Comparison of ENCODE assay signal across 15 mouse cellular contexts in genomic region chr5:97362539-97362938, GRCm38 (mm10). TPM values are rescaled to one million over a fixed set of nuclear protein-coding genes. Genes with fewer than 3 reads are reported as not detected.
A peak's percentile ranks its signal among the peaks of the same experiment; 100 is the strongest.
DNase-seq lines count a peak whose midpoint lies in the region; ATAC-seq and TF ChIP-seq lines count a peak whose summit lies in the region.
"Had no signal": no experiment of that assay in that cellular context is flagged by ENCODE, and none has a peak within 500 bp of the region (broad histone marks: within the 10 kb centered on the region; RNA-seq: fewer than 3 reads in every experiment).

No protein-coding gene starts in this region.

- TF ChIP-seq EP300 in liver, postnatal 0 days (IDR thresholded peaks at IDR 0.05; ENCODE audit: low read depth) = no peak

- peaks cover 5% of the 10 kb centered on the region; the same call in 1 of the 2 replicates for H3K4me1 ChIP-seq in forebrain, embryonic 14.5 days (ENCODE audit: control insufficient read depth, insufficient read depth, low read length)
- H3K4me1 ChIP-seq in forebrain, postnatal 0 days (ENCODE audit: insufficient read depth) = no peaks in the 10 kb centered on the region
- no peaks in the 10 kb centered on the region for H3K4me1 ChIP-seq in lung, embryonic 14.5 days (ENCODE audit: insufficient read depth)
- peaks cover 4% of the 10 kb centered on the region; the same call in 1 of the 2 replicates for H3K4me1 ChIP-seq in limb, embryonic 10.5 days
- no peaks in the 10 kb centered on the region for H3K4me1 ChIP-seq in liver, postnatal 0 days (ENCODE audit: insufficient read depth)
- H3K4me1 ChIP-seq: liver, embryonic 15.5 days; midbrain, embryonic 15.5 days had no signal

- H3K9ac ChIP-seq in forebrain, embryonic 14.5 days (ENCODE audit: low read length) = no peak overlapping the region
- no peak overlapping the region for H3K9ac ChIP-seq in forebrain, postnatal 0 days
- H3K9ac ChIP-seq in lung, embryonic 14.5 days = no peak overlapping the region
- no peak overlapping the region for H3K9ac ChIP-seq in liver, postnatal 0 days (replicated peaks)
- H3K9ac ChIP-seq: forebrain, embryonic 12.5 days; liver, embryonic 15.5 days; midbrain, embryonic 15.5 days had no signal

- H3K4me3 ChIP-seq in forebrain, embryonic 14.5 days (ENCODE audit: low read depth, low read length) = no peak overlapping the region
- no peak overlapping the region for H3K4me3 ChIP-seq in forebrain, postnatal 0 days (ENCODE audit: low read depth, low read length)
- no peak overlapping the region for H3K4me3 ChIP-seq in lung, embryonic 14.5 days (ENCODE audit: low read depth, low read length)
- H3K4me3 ChIP-seq in limb, embryonic 10.5 days = no peak overlapping the region
- H3K4me3 ChIP-seq in liver, postnatal 0 days (ENCODE audit: low read depth, low read length) = no peak overlapping the region
- H3K4me3 ChIP-seq: forebrain, embryonic 12.5 days; liver, embryonic 15.5 days; midbrain, embryonic 15.5 days had no signal

- no peak overlapping the region for H3K4me2 ChIP-seq in forebrain, embryonic 14.5 days (ENCODE audit: low read length)
- no peak overlapping the region for H3K4me2 ChIP-seq in forebrain, postnatal 0 days (ENCODE audit: low read depth)
- H3K4me2 ChIP-seq in lung, embryonic 14.5 days = no peak overlapping the region
- no peak overlapping the region for H3K4me2 ChIP-seq in liver, postnatal 0 days (ENCODE audit: low read depth, low read length)
- H3K4me2 ChIP-seq: forebrain, embryonic 12.5 days; liver, embryonic 15.5 days; midbrain, embryonic 15.5 days had no signal

- ATAC-seq in forebrain, embryonic 14.5 days = peak; percentile 75; the same call in 1 of the 2 replicates
- no peak for ATAC-seq in forebrain, postnatal 0 days
- no peak for ATAC-seq in lung, embryonic 14.5 days (ENCODE audit: insufficient read depth)
- no peak for ATAC-seq in liver, postnatal 0 days
- ATAC-seq in cerebellum, adult (ENCODE audit: insufficient number of reproducible peaks, low FRiP score, low TSS enrichment) = no peak
- ATAC-seq: activated CD4-positive, CD25-positive, alpha-beta regulatory T cell, adult 4 months; midbrain, embryonic 15.5 days had no signal

- 9% methylated on average over 2 of the region's 2 CpGs for WGBS in forebrain, embryonic 14.5 days
- 16% methylated on average over 2 of the region's 2 CpGs for WGBS in forebrain, postnatal 0 days
- WGBS in lung, embryonic 14.5 days = 34% methylated on average over 2 of the region's 2 CpGs
- WGBS in limb, embryonic 10.5 days = 69% methylated on average over 2 of the region's 2 CpGs
- WGBS in liver, postnatal 0 days (ENCODE audit: insufficient replicate concordance) = 27% methylated on average over 2 of the region's 2 CpGs

- no peak for TF ChIP-seq CTCF in forebrain, postnatal 0 days (IDR thresholded peaks at IDR 0.05; ENCODE audit: low read depth)
- no peak for TF ChIP-seq CTCF in lung, embryonic 14.5 days (IDR thresholded peaks at IDR 0.05; ENCODE audit: low read depth)
- no peak for TF ChIP-seq CTCF in liver, postnatal 0 days (IDR thresholded peaks at IDR 0.05; ENCODE audit: low read depth)

- peak; percentile 59 for DNase-seq in forebrain, embryonic 14.5 days (ENCODE audit: low spot score)
- no peak for DNase-seq in forebrain, postnatal 0 days
- DNase-seq in left cerebral cortex, postnatal 4 days = peak; percentile 10
- no peak for DNase-seq in left cerebral cortex, adult 11 months (ENCODE audit: low spot score)
- peak; percentile 31 for DNase-seq in lung, embryonic 14.5 days
- no peak for DNase-seq in limb, embryonic 10.5 days (ENCODE audit: low spot score)
- no peak for DNase-seq in liver, postnatal 0 days
- DNase-seq: kidney, postnatal 25 days; right cerebral cortex, postnatal 4 days; thymus, adult 18-20 months had no signal

- H3K9me3 ChIP-seq in forebrain, embryonic 14.5 days (replicated peaks; ENCODE audit: control insufficient read depth, low read length) = no peaks in the 10 kb centered on the region
- H3K9me3 ChIP-seq in forebrain, postnatal 0 days (ENCODE audit: low read length) = no peaks in the 10 kb centered on the region
- H3K9me3 ChIP-seq in lung, embryonic 14.5 days (ENCODE audit: low read depth, low read length) = no peaks in the 10 kb centered on the region
- H3K9me3 ChIP-seq in limb, embryonic 10.5 days (replicated peaks) = no peaks in the 10 kb centered on the region
- H3K9me3 ChIP-seq in liver, postnatal 0 days (ENCODE audit: low read length) = no peaks in the 10 kb centered on the region
- H3K9me3 ChIP-seq: forebrain, embryonic 12.5 days; liver, embryonic 15.5 days; midbrain, embryonic 15.5 days had no signal

- no peaks in the 10 kb centered on the region for H3K27me3 ChIP-seq in forebrain, embryonic 14.5 days (replicated peaks; ENCODE audit: control insufficient read depth, insufficient read depth, low read length)
- no peaks in the 10 kb centered on the region for H3K27me3 ChIP-seq in forebrain, postnatal 0 days (ENCODE audit: insufficient read depth, low read length)
- no peaks in the 10 kb centered on the region for H3K27me3 ChIP-seq in lung, embryonic 14.5 days (ENCODE audit: insufficient read depth, low read length)
- H3K27me3 ChIP-seq in limb, embryonic 10.5 days (ENCODE audit: low read depth, poor library complexity, severe bottlenecking) = no peaks in the 10 kb centered on the region
- no peaks in the 10 kb centered on the region for H3K27me3 ChIP-seq in liver, postnatal 0 days (ENCODE audit: insufficient read depth, low read length)
- H3K27me3 ChIP-seq: forebrain, embryonic 12.5 days; liver, embryonic 15.5 days; midbrain, embryonic 15.5 days had no signal

- intact Hi-C loops in left cerebral cortex, postnatal 4 days (cut with DNase I) = loop anchor here (10.0 kb wide), 1 partner anchor 822 kb away; no protein-coding TSS in a partner anchor

- H3K36me3 ChIP-seq in forebrain, embryonic 14.5 days (ENCODE audit: control insufficient read depth, insufficient read depth, low read length) = no peaks in the 10 kb centered on the region
- H3K36me3 ChIP-seq in forebrain, postnatal 0 days (ENCODE audit: insufficient read depth) = no peaks in the 10 kb centered on the region
- no peaks in the 10 kb centered on the region for H3K36me3 ChIP-seq in lung, embryonic 14.5 days (ENCODE audit: insufficient read depth)
- H3K36me3 ChIP-seq in limb, embryonic 10.5 days = no peaks in the 10 kb centered on the region
- H3K36me3 ChIP-seq in liver, postnatal 0 days (replicated peaks; ENCODE audit: insufficient read depth, low read length) = no peaks in the 10 kb centered on the region
- H3K36me3 ChIP-seq: forebrain, embryonic 12.5 days; liver, embryonic 15.5 days; midbrain, embryonic 15.5 days had no signal

- H3K27ac ChIP-seq in forebrain, embryonic 14.5 days (ENCODE audit: low read depth, low read length) = no peak overlapping the region
- no peak overlapping the region for H3K27ac ChIP-seq in forebrain, postnatal 0 days (ENCODE audit: low read depth, low read length)
- no peak overlapping the region for H3K27ac ChIP-seq in lung, embryonic 14.5 days (ENCODE audit: low read depth)
- H3K27ac ChIP-seq in limb, embryonic 10.5 days = no peak overlapping the region
- no peak overlapping the region for H3K27ac ChIP-seq in liver, postnatal 0 days (ENCODE audit: low read depth)
- H3K27ac ChIP-seq: forebrain, embryonic 12.5 days; liver, embryonic 15.5 days; midbrain, embryonic 15.5 days had no signal

RNA-seq across cellular contexts. Expression of gene Naa11, which starts 29.6 kb away (rescaled TPM):
- polyA plus RNA-seq in forebrain, embryonic 14.5 days (2014; fragmentation: Nextera tagmentation; extraction: Ambion mirVana) = 0.08 TPM in 1 of 2 replicates, not detected in the other
- total RNA-seq in forebrain, postnatal 0 days (2014; rRNA removed) = not detected in 2 replicates
- 0.05 and 0.08 TPM in 2 replicates for polyA plus RNA-seq in forebrain, postnatal 0 days (2015; fragmentation: Nextera tagmentation; extraction: Ambion mirVana)
- total RNA-seq in left cerebral cortex, postnatal 4 days (2021) = under 1 TPM; 0.10 to 0.18 TPM
- polyA plus RNA-seq in lung, embryonic 14.5 days (2014; fragmentation: Nextera tagmentation; extraction: Ambion mirVana) = 0.08 TPM in 1 of 2 replicates, not detected in the other
- not detected in 2 replicates for polyA plus RNA-seq in limb, embryonic 10.5 days (2016; fragmentation: Nextera tagmentation; extraction: Ambion mirVana)
- polyA plus RNA-seq in liver, postnatal 0 days (2015; fragmentation: Nextera tagmentation; extraction: Ambion mirVana) = not detected in 2 replicates
- polyA plus RNA-seq: activated CD4-positive, CD25-positive, alpha-beta regulatory T cell, adult 4 months; liver, embryonic 15.5 days; midbrain, embryonic 15.5 days had no signal

Comparison
In these comparisons a context has a peak if more than half of its experiments do, and no peak if none do; other contexts are left out.
1. DNase-seq: peak in forebrain, embryonic 14.5 days (single experiment), left cerebral cortex, postnatal 4 days (single experiment) and lung, embryonic 14.5 days (single experiment); none in forebrain, postnatal 0 days (single experiment), left cerebral cortex, adult 11 months (single experiment), limb, embryonic 10.5 days (single experiment) and liver, postnatal 0 days (single experiment).